Mouse (Mus musculus) small intestine, adult 2 months (tissue): Measurements from ENCODE around the gene Pepd.

ENCODE experiments used
- CTCF ChIP-seq: fragments of 200-500 bp; IDR thresholded peaks from 2 replicates; pipeline ENCODE4 v1.5.1; 2012; ENCODE audit warnings: low read depth, mild to moderate bottlenecking, control low read depth, inconsistent platforms, low read length, moderate library complexity, mixed read lengths; ENCODE audit not compliant: insufficient replicate concordance, insufficient read length; ENCODE audit errors: extremely low read depth
- POLR2A ChIP-seq: fragments of 200-500 bp; IDR thresholded peaks from 2 replicates; pipeline ENCODE4 v1.6.1; 2012; ENCODE audit warnings: low read depth, mild to moderate bottlenecking, control low read depth, inconsistent platforms, low read length, moderate library complexity

DNA sequence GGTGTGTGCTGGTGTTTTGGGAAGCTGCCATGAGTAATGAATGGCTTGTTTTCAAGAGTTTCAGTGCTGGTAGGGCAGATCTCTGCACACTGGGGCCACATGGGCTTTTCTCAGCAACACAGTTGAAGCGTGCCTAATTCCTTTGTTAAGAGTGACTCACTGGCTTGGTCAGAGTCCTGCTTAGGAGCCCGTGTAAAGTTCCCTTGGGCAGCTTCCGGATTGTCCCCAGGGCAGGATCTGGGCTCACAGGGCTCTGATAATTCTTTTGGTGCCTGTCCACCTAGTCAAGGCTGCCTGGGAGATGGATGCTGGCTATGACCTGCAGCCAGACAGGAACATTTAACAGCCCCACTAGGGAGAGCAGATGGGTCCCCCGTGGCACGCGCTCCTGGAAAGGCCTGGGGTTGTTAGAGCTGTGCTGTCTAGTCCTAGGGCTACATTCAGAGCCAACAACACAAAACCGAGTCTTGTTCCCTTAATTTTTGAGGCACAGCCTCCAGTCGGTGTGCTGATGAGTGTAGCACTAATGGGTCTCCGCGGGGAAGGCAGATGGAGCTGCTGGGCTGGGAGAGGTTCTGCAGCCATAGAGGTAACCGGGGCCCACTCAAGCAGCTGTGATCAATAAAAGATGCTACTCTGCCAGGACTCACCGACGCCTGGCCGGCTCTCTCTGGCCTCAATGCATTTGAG is 27.2 kb downstream of the Pepd start:
- TF ChIP-seq CTCF (no peak), POLR2A (no peak)
